Mouse (Mus musculus): ENCODE results near the gene Tas2r104.

The Tas2r104 gene

DNA sequence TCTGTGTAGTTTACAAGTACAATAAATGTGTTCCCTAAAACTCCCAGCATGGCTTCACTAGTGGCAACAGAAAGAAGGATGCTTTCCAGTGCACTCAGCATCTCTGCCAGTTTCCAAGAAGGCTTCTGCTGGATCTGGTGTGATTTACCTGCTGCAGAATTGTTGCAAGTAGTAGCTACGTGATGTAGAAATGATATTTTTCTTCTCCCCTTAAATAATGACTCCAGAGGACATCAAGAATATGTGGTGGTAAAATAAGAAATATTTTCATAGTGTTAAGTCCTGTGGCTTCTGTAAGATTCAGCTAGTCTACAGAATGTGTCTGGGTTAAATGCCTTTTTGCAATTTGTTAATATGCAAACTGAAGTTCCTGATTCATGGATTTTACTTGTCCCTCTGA lies at the start of gene Tas2r104:
Gene Tas2r104 (minus strand): TSS at position 101 of the 400 bp plus-strand sequence.
- no peak for DNase-seq

DNA sequence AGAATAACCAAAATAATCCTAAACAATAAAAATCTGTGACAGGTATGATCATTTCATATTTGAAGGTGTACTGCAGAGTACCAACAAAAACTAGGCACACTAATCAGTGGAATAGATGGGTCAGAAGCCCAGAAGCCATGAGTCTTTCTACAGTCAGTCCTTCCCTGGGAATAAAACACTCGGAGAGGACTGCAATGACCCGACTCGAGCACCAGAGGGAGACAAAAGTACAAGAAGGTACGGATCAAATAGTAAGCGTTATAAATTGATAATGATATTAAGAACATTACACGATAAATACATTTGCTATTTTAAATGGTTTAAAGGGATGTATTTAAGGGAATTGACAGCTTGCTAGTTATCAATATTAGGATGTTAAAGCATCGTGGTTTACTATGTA lies 27.3 kb upstream of the Tas2r104 start:
- peak; percentile 0 for DNase-seq

DNA sequence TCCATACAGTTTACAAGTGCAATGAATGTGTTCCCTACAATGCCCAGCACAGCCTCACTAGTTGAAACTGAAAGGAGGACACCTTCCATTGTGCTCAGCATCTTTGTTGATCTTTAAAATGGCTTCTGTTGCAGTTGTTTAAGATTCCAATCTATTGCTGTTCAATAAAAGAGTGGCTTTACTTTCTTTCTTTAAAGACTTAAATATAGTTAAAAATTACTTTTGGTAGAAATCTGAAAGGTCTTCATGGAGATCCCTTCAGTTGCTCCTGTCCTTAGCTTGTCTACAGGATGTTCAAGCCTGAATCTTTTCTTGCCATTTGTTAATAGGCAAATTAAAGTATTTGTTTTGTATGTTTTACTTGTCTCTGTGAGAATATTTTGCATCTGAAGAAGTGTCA lies 4.4 kb upstream of the Tas2r104 start, which contains the start of gene Tas2r114:
Gene Tas2r114 (minus strand): TSS at position 101 of the 400 bp plus-strand sequence.
- DNase-seq, result no peak

DNA sequence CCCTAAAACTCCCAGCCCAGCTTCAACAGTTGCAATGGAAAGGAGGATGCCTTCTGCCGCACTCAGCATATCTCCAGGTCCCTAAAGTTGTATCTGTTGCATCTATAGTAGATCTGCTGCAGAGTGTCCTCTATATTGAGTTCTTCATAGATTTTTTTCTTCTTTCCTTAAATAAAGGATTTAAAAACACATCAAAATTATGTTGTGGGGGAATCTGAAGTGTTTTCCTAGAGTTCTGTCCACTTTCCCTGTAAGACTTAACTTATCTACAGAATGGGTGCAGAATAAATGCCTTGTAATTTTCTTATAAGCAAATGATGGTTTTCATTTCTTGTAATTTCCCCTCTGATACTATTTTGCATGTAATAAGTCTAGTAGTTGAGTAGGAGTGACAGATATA lies 1.9 kb upstream of the Tas2r104 start, which contains the start of gene Tas2r105:
Gene Tas2r105 (minus strand): TSS at position 101 of the 400 bp plus-strand sequence.
- no peak for DNase-seq

DNA sequence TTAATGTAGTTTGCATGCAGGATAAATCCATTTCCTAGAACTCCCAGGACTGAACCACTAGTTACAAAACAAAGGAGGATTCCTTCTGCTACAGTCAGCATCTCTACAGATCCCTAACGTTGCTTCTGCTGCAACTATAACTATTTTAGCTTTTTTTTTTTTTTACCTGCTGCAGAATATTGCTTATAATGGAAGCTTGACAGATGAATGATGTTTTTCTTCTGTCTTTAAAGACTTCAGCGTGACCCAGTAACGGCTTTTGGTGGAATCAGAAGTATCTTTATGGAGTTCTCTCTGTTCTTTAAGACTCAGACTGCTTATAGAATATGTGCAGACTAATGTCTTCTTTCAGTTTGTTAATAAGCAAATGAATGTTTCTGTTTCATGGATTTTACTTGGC lies 6.8 kb downstream of the Tas2r104 start, which contains the start of gene Tas2r106:
Gene Tas2r106 (minus strand): TSS at position 101 of the 400 bp plus-strand sequence.
- DNase-seq, result no peak

DNA sequence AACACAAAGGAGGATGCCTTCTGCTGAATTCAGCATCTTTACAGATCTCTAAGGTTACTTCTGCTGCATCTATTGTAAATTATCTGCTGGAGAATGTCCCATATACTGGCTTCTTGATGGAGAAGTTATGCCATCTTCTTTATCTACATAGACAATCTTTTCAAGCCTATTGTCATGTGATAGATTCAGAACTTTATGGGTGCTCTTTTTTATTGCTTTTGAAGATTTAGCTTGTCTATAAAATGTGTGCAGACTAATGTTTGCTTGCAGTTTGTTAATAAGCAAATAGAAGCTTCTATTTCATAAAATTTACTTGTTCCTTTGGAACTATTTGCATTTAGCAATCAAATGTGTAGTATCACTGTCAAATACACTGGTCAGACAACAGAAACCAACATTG lies 25.5 kb downstream of the Tas2r104 start, which contains the start of gene Tas2r107:
Gene Tas2r107 (minus strand): TSS at position 101 of the 400 bp plus-strand sequence.
- DNase-seq, result no peak

All from embryo, embryonic 11 days (tissue).